Mouse (Mus musculus) thymus, adult 2 months (tissue): ENCODE measurements around the gene Dock9.

ENCODE experiments used
- CTCF ChIP-seq: fragments of 200-500 bp; IDR thresholded peaks from 2 replicates; pipeline ENCODE4 v1.5.1; 2012; ENCODE audit warnings: mild to moderate bottlenecking, control low read depth, low read length, moderate library complexity, borderline replicate concordance; ENCODE audit not compliant: control insufficient read depth, poor library complexity, insufficient read depth; ENCODE audit errors: extremely low read depth
- POLR2A ChIP-seq: fragments of 200-500 bp; IDR thresholded peaks from 2 replicates; pipeline ENCODE4 v1.6.1; 2012; ENCODE audit warnings: mild to moderate bottlenecking, low read length, control low read depth, moderate library complexity; ENCODE audit not compliant: control insufficient read depth, poor library complexity, insufficient read depth; ENCODE audit errors: extremely low read depth

DNA sequence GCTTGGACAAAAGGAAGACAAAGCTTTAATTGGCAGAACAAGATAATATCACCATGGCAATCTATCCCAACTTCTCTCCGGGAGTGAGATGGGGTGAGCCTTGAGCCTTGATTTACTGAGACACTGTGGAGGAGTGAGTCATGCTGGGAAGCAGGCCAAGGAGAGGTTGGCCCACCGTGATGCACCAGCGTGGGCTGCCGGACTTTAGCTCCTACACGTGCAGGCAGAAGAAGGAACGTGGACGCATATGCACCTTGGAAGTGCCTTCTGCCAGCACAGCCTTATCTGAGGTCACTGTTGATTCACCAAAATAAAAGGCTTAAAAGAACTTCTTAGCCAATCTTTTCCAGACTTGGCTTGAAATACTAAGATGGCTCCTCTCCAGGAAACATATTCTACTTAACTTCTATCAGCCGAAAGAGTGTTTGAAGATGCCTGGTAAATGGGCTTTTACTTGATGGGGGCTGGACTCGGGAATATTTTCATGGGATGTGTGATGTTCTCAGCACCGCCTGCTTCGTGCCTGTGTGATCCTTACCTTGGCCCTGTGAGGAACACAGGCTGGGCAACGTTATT lies 160.6 kb downstream of the Dock9 start:
- TF ChIP-seq CTCF (no peak), POLR2A (no peak)
